8 mouse cellular contexts compared by ENCODE assay signal in the genomic region with DNA sequence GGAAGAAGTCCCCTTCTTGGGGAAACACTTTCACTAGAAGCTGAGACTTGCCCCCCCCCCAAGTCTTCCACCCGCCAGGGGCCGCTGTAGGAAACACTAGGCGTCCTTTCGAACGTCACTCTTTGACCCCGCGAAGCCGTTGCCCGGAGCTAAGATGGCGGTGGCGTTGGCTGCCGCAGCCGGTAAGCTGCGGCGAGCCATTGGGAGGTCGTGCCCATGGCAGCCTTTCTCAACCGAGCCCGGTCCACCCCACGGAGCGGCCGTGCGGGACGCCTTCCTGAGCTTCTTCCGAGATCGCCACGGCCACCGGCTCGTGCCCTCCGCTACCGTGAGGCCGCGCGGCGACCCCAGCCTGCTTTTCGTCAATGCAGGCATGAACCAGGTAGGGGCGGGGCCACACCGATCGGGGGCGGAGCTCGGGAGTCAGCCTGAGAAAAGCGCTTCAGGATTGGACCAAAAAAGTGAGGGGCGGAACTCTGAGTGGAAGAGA. TPM values are rescaled to one million over a fixed set of nuclear protein-coding genes. Genes with fewer than 3 reads are reported as not detected.
DNase-seq lines count a peak whose midpoint lies in the region; ATAC-seq and TF ChIP-seq lines count a peak whose summit lies in the region.

A gene (plus strand): TSS at position 142 of the 490 bp plus-strand sequence.

- peak; percentile 76 for TF ChIP-seq CTCF in bone marrow, adult 2 months (IDR thresholded peaks at IDR 0.05; ENCODE audit: control insufficient read depth, insufficient read depth, low read length)

- H3K4me2 ChIP-seq in embryonic facial prominence, embryonic 15.5 days (replicated peaks) = peak within 1 kb of the TSS; percentile 46
- H3K4me2 ChIP-seq in kidney, embryonic 14.5 days (replicated peaks; ENCODE audit: low read depth, low read length) = peak within 1 kb of the TSS; percentile 40
- H3K4me2 ChIP-seq in limb, embryonic 15.5 days = peak within 1 kb of the TSS; percentile 48

- ATAC-seq in embryonic facial prominence, embryonic 15.5 days (ENCODE audit: insufficient number of reproducible peaks, low FRiP score, low TSS enrichment, low read depth) = peak; percentile 88
- ATAC-seq in kidney, embryonic 14.5 days (ENCODE audit: low FRiP score, low TSS enrichment) = peak; percentile 93
- ATAC-seq in limb, embryonic 15.5 days (ENCODE audit: insufficient number of reproducible peaks, low FRiP score, low TSS enrichment, low read depth) = peak; percentile 92

- peaks cover 25% of the 10 kb centered on the region for H3K36me3 ChIP-seq in embryonic facial prominence, embryonic 15.5 days
- peaks cover 19% of the 10 kb centered on the region; the same call in 1 of the 2 replicates for H3K36me3 ChIP-seq in kidney, embryonic 14.5 days (ENCODE audit: control insufficient read depth, insufficient read depth, low read length)
- H3K36me3 ChIP-seq in limb, embryonic 15.5 days = peaks cover 30% of the 10 kb centered on the region

- TF ChIP-seq POLR2A in bone marrow, adult 2 months (IDR thresholded peaks at IDR 0.05; ENCODE audit: borderline replicate concordance, control insufficient read depth, low read depth, low read length) = peak; percentile 67; the same call in 1 of the 2 replicates

- under 1% methylated on average over 42 of the region's 42 CpGs for WGBS in bone marrow, adult 2 months
- 0% methylated on average over 42 of the region's 42 CpGs for WGBS in embryonic facial prominence, embryonic 15.5 days
- under 1% methylated on average over 42 of the region's 42 CpGs for WGBS in kidney, embryonic 14.5 days
- under 1% methylated on average over 41 of the region's 42 CpGs for WGBS in limb, embryonic 15.5 days

- no peaks in the 10 kb centered on the region for H3K27me3 ChIP-seq in embryonic facial prominence, embryonic 15.5 days
- H3K27me3 ChIP-seq in kidney, embryonic 14.5 days (ENCODE audit: control insufficient read depth, insufficient read depth, low read length) = no peaks in the 10 kb centered on the region
- H3K27me3 ChIP-seq in limb, embryonic 15.5 days = no peaks in the 10 kb centered on the region

- DNase-seq in 416B (ENCODE audit: low read depth) = peak; percentile 96
- peak; percentile 86 to 92 for DNase-seq in heart, adult 9 months (ENCODE audit: low spot score in 2 of 2)
- DNase-seq in monocyte, adult 2 months (ENCODE audit: low read depth in 1 of 2, low spot score in 2 of 2) = peak; percentile 74 to 89
- DNase-seq in spleen, postnatal 36 days (ENCODE audit: low spot score in 2 of 2) = peak; percentile 89 to 91

- H3K4me3 ChIP-seq in bone marrow, adult 2 months (replicated peaks; ENCODE audit: control insufficient read depth, low read depth, low read length) = peak within 1 kb of the TSS; percentile 92
- H3K4me3 ChIP-seq in embryonic facial prominence, embryonic 15.5 days (replicated peaks) = peak within 1 kb of the TSS; percentile 97
- peak within 1 kb of the TSS; percentile 78 for H3K4me3 ChIP-seq in kidney, embryonic 14.5 days (ENCODE audit: low read length)
- H3K4me3 ChIP-seq in limb, embryonic 15.5 days = peak within 1 kb of the TSS; percentile 93

- H3K9ac ChIP-seq in embryonic facial prominence, embryonic 15.5 days = peak within 1 kb of the TSS; percentile 59; the same call in 1 of the 2 replicates
- peak within 1 kb of the TSS; percentile 72 for H3K9ac ChIP-seq in kidney, embryonic 14.5 days (ENCODE audit: low read depth, low read length)
- peak within 1 kb of the TSS; percentile 89 for H3K9ac ChIP-seq in limb, embryonic 15.5 days

- H3K9me3 ChIP-seq in embryonic facial prominence, embryonic 15.5 days (replicated peaks) = no peaks in the 10 kb centered on the region
- no peaks in the 10 kb centered on the region for H3K9me3 ChIP-seq in kidney, embryonic 14.5 days (ENCODE audit: control insufficient read depth, low read length)
- H3K9me3 ChIP-seq in limb, embryonic 15.5 days = no peaks in the 10 kb centered on the region

- H3K27ac ChIP-seq in bone marrow, adult 2 months (ENCODE audit: control insufficient read depth, insufficient read depth, low read depth, low read length, poor library complexity) = peak within 1 kb of the TSS; percentile 57
- H3K27ac ChIP-seq in embryonic facial prominence, embryonic 15.5 days (replicated peaks) = peak within 1 kb of the TSS; percentile 85
- H3K27ac ChIP-seq in kidney, embryonic 14.5 days (ENCODE audit: low read depth, low read length) = 0 out of 2 replicates have a peak within 1 kb of the TSS, but pooled peaks have one; percentile 53
- H3K27ac ChIP-seq in limb, embryonic 15.5 days = peak within 1 kb of the TSS; percentile 88

- H3K4me1 ChIP-seq in bone marrow, adult 2 months (ENCODE audit: control insufficient read depth, insufficient read depth, low read length) = no peaks in the 10 kb centered on the region
- H3K4me1 ChIP-seq in embryonic facial prominence, embryonic 15.5 days = peaks cover 9% of the 10 kb centered on the region; the same call in 1 of the 2 replicates
- H3K4me1 ChIP-seq in kidney, embryonic 14.5 days (ENCODE audit: control insufficient read depth, insufficient read depth, low read length) = no peaks in the 10 kb centered on the region
- peaks cover 12% of the 10 kb centered on the region for H3K4me1 ChIP-seq in limb, embryonic 15.5 days

RNA-seq across cellular contexts. Expression of the gene that starts here (rescaled TPM):
- polyA plus RNA-seq in bone marrow, adult 2 months (2011; ENCODE audit: insufficient read depth, insufficient read length, low replicate concordance, missing spikeins) = 3.7 and 10.1 TPM in 2 replicates
- 15.8 and 16.6 TPM in 2 replicates for polyA plus RNA-seq in embryonic facial prominence, embryonic 15.5 days (2015; fragmentation: Nextera tagmentation; extraction: Ambion mirVana)
- 11.8 and 18.5 TPM in 2 replicates for polyA plus RNA-seq in kidney, embryonic 14.5 days (2014; fragmentation: Nextera tagmentation; extraction: Ambion mirVana)
- 14.7 and 16.5 TPM in 2 replicates for polyA plus RNA-seq in limb, embryonic 15.5 days (2015; fragmentation: Nextera tagmentation; extraction: Ambion mirVana)

Comparison
In these comparisons a context has a peak if more than half of its experiments do, and no peak if none do; other contexts are left out.
1. Peak in every context shown above with its lines: DNase-seq, ATAC-seq, H3K4me3 ChIP-seq and H3K27ac ChIP-seq.